Mouse (Mus musculus) mature B cell (primary cell): Measurements from ENCODE around the gene Dkk3.
"Not testable (repeated sequence)": the region's sequence is repeated elsewhere in the genome, so short reads cannot be mapped to it uniquely, and the experiment has no call there.

Source experiments
- in situ Hi-C: fragments of 300-500 bp; cut with MboI; formaldehyde crosslinking; loops from 2 replicates; pipeline ENCODE4 v1.14.3; 2019

Gene Dkk3

DNA sequence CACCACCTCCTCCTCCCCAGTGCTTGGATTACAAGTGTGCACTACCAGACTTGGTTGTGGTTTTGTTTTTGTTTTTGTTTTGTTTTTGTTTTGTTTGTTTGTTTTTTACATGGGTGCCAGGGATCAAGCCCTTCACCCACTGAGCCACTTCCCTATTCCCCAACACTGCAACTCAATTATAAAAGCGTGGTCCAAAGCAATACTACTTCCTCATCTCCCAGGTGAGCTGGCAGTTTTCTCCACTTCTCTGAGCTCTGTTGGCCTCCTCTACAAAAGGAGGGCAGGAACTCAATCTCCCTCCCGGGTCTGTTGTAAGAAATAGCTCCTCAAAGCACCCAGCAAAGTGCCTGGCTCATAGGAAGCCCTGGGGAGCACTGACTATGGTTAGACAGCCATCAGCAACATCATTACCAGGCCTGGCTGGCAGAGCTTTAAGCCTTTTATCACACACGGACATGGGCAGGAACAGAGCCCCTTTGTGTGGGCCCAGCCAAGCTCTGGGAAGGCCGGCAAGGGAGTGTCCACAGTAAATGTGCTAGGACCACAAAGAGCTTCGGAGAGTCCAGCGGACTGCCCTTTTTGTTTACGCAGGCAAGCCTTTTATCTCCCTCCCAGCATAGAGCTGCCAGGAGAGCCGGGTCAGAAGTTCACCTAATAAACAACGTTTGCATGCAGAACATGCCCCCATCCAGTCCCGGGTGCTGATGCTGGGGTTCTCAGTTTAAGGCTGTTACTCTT, 11.3 kb upstream of the Dkk3 start:
- in situ Hi-C loops = no loop called here

- in situ Hi-C loops = no loop called here
Observed at GRCm38 (mm10) chr7:112165593-112165992, 6.7 kb upstream of the Dkk3 start.

DNA sequence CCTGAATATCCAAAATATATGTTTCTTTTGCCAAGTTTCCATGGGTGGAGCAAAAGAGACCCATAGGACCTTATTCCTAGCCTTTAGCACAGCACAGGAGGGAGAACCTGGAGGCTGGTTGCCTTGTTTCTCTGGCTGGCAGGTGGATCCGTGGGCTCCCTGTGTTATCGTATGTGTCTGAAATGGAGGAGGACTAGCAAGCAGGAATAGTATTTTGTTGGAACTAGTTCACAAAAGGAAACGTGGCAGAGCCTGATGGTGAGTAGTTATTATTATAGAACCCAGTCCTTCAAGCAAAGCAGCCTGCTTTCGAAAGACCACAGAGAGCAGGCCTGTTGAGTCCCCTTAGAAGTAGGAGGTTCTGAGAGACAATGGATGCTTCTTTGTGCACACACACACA, 6.2 kb upstream of the Dkk3 start:
- in situ Hi-C loops = not testable (repeated sequence)

DNA sequence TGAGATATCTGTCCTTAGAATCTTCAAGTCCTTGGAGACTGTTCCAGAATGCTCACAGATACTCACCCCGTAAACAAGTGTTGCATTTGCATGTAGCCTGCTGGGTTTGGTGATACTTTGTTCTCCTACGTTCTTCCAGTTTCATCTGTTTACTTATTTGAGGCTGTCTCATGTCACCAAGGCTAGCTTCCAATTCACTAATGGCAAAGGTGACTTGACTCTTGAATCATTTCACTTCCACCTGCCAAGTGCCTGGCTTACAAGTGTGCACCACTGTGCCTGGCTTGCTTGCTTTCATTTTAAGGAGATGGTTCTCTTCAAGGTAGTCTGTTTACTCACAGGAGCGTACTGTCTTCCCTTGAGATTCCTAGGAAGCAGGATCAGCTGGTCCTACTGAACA, 5.6 kb upstream of the Dkk3 start:
- in situ Hi-C loops = no loop called here

DNA sequence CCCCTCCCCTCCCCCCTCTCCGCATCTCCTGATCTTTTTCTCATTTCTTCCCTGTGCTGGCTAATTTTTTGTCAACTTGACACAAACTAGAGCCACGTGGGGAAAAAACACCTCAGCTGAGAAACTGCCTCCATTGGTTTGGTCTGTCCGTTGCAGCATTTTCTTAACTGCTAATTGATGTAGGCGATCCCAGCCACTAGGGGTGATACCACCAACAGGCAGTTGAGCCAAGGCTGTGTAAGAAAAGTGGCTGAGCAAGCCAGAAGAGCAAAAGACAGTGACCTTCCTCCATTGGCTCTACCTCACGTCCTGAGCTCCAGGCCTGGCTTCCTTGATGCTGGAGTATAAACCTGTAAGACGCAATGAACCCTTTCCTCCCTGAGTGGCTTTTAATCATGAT, 978 bp upstream of the Dkk3 start:
- in situ Hi-C loops = no loop called here

- in situ Hi-C loops = no loop called here
Observed at GRCm38 (mm10) chr7:112158316-112158741, 528 bp downstream of the Dkk3 start.

GRCm38 (mm10) chr7:112157584-112158315, 1.1 kb downstream of the Dkk3 start:
- in situ Hi-C loops = no loop called here

DNA sequence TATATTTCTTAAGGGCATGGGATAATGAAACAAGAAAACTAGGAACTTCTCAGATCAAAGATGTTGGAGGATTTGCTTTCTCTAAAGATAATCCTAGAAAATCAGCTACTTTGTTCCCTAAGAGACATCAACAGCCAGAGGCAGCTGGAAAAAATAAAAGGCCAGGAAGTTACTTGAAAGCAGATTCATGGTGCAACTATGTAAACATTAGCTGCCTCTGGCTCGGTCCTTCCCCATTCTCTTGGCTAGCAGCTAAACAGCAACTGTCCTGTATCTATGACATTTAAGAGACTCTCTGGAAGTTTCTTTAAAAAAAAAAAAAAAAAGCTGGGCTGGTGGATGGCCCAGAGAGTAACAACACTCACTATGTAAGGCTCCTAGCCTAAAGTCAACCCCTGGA, 3.7 kb downstream of the Dkk3 start:
- in situ Hi-C loops = no loop called here

DNA sequence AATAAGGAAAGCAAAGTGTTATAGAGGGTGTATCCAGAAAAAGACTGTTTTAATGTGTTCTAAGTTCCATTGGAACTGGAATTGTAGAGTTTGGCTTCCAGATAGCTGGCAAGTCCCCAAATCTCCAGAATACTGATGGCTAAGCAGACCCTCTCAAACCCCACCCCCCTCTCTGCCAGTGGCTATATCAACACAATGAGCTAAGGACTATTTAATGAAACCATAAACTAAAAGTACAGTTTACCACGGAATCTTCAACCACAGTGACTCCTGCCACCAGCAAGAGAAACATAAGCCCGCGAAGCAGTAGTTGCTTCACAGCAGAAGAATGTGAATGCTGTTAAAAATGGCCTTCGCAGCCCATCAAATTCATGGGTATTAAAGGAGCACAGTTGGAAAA, 4.4 kb downstream of the Dkk3 start:
- in situ Hi-C loops = no loop called here

DNA sequence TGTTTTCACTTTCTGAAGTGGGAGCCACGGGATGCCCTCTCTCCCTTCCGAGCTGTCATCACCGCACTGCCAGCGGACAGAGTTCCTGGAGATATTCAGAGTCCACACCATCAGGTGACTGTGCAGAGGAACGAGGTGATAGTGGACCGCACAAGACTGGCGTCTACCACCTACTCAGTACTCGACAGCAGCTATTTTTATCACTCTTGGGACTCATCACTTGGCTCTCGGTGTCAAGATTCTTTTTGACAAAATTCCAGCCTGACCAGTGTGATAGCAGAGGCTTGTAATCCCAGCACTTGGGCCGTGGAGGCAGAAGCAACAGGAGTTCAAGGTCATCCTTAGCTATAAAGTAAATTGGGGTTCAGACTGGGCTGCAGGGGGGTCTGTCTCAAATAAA, 9.7 kb downstream of the Dkk3 start:
- in situ Hi-C loops = no loop called here

DNA sequence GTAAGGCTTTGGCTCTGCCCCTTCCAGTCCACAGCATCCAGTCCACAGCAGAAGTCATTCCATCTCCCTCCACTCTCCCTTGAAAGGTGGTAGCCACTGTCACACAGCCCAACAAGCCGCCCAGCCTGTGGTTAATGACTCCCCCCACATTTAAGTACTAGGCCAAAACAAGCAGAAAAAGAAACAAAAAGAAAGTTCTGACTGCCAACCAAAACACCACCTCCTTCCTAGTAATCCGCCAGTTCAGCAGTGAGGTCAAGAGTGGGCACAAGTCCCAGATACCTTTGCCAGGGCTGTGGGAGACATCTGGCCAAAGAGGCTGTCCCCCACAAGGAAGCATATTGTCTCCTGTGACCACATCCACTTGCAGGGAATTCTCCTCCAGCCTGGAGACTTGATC, 10.9 kb downstream of the Dkk3 start:
- in situ Hi-C loops = no loop called here

DNA sequence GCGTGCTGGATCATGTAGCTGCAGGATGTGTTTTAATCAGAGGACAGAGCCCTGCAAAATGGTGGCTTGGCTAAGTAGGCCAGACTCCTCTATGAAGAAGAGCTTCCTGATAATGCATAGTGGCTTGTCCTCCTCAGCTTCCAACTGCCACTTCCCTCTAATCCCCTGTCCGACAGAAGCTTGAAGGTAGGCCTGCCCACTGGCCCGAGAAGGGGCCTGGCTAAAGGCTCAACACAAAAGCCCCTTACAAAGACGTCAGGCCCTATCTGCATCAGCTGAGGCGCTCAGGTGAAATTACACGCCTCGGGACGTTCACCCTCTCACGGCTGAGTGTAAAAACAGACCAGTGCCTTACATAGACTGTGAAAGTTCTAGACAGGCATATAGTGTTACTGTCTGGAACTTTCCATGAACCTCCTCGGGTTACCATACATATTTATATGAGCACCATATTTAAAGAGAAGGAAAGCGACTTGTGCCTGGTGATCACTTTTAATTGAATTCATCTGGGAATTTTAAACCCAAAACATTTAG, 14.1 kb downstream of the Dkk3 start:
- in situ Hi-C loops = no loop called here

DNA sequence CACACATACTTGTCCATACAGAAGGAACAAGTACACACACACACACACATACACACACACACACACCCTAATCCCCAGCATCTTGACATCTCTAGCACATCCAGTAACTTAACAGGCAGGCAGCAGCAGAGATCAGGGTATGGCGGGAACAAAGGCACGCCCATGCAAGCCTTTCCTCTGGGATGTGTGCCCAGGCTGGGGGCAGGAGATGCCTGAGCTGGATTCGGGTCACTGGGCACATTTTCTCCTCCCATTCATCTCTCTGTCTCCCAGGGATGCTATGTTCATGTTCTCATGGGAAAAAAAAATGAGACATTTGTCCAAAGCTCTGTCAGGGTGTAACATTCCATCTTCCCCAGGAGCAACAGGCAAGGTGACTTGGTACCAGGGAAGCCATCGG, 14.9 kb downstream of the Dkk3 start:
- in situ Hi-C loops = no loop called here

- in situ Hi-C loops = no loop called here
Observed at GRCm38 (mm10) chr7:112143090-112143500, 15.8 kb downstream of the Dkk3 start.

GRCm38 (mm10) chr7:112142616-112143015, 16.2 kb downstream of the Dkk3 start:
- in situ Hi-C loops = no loop called here

- in situ Hi-C loops = no loop called here
Observed at GRCm38 (mm10) chr7:112140725-112141124, 18.1 kb downstream of the Dkk3 start.

DNA sequence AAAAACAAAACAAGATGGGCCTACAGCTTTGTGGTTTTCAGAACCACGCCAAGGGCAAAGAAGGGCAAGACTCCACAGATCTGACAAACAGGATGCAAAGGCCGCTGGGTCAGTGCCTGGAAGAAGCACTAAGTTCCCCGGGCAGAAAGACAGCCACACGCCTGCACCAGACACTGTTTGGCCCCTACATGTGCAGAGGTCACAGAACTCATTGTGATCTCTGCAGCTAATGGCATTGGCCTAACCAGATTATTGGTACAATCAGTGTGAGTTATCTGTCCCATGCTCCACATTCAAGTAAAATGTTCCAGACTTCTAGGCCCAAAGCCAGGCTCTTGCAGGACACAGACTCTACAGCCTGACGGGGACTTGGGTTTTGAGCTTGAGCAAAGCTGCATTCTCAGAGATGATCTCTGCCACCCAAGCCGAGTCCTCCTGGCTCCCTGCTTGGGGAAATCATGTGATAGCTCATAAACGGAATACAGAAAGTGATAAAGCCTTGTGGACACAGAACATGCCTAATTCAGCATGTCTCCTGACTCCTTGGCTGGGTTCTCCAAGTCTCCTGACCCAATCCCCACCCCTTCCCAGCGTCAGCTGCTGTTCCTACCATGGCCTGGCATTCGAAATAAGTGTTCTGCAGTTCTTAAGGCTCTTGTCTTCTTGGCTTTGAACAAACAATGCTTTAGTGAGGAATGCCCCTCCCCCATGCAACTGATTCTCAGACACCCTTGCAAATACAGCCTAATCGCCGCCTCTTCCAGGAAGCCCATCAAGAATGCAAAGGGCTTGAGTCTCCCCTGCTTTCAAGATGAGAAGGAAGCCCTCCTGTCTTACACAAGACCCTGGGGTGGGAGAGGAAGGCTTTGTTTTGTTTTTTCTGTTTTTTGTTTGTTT, 20.1 kb downstream of the Dkk3 start:
- in situ Hi-C loops = no loop called here

DNA sequence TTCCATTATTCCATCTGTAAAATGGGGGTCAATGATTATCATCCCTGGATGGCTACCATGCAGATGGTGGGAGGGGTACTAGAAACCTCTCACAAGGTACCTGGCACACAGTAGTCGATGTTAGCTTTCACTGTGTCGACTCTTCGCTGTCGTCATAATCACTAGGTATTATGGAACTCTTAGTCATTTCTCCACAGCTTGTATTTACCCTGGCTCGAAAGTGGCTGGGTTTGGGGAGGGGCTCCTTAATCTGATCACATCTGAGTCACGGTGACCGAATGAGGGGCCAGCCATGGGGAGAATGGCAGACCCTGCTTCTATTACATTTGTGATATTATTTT, 20.7 kb downstream of the Dkk3 start:
- in situ Hi-C loops = no loop called here

DNA sequence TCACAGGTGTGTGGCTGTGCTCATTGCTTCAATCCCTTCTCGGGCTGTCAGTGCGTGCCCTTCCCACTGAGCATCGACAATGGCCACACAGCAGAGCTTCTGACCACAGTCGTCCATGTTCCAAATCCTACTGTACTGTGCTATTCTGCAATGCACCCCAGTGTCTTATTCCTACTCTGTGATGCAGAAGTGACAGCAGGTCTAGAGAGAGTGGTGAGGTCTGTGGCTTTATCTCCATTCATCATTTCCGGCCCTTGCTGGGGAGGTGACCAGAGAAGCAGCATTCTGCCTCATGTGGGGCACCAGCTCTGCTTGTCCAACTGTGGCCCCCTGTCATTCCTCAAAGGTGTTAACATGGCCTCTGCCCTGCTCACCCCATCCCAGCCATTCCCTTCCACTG, 22.3 kb downstream of the Dkk3 start:
- in situ Hi-C loops = no loop called here

DNA sequence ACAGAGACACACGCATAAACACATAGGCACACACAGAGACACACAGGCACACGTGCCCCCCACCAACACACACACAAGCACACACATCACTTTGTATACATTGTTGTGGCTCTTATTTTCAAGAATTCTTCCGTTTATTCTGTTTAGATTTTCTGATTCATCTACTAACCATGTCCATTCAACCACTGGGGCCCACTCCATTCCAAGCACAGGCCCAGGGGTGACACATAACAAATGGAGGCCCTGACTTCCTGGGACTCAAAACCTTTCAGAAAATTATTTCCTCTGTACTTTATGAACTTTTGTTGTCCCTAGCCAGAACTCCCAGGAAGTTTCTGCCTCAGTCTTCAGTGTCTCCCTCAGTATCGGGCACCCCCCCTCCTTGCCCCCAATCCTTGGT, 23.7 kb downstream of the Dkk3 start:
- in situ Hi-C loops = no loop called here

GRCm38 (mm10) chr7:112133277-112133676, 25.6 kb downstream of the Dkk3 start:
- in situ Hi-C loops = no loop called here

GRCm38 (mm10) chr7:112132005-112132404, 26.9 kb downstream of the Dkk3 start:
- in situ Hi-C loops = no loop called here
